Mouse (Mus musculus) kidney, postnatal 14 days (tissue): ENCODE data around the gene Arhgef10l.

Experiments used
- DNase-seq: peaks from one replicate; pipeline ENCODE4 v3.0.0; 2022; ENCODE audit warnings: mixed read lengths

Arhgef10l gene

DNA sequence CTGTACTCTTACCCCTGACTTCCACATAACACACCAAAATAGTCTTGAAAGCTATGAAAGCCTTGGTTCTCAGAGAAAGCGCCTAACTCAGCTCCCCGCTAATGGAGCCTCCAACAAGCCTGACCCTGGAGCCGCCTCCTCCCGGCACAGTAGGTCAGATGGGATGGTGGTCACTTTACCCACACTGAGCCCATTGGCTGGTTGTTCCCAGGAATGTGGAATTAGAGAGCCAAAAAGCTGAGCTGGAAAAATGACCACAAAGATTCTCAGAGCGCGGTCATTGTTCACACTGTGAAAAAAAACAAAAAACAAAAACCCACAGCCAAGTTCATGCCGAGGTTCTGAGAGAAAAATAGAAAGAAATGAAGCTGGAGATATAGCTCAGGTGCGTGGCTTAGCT, 9.3 kb downstream of the Arhgef10l start:
- DNase-seq = no peak

DNA sequence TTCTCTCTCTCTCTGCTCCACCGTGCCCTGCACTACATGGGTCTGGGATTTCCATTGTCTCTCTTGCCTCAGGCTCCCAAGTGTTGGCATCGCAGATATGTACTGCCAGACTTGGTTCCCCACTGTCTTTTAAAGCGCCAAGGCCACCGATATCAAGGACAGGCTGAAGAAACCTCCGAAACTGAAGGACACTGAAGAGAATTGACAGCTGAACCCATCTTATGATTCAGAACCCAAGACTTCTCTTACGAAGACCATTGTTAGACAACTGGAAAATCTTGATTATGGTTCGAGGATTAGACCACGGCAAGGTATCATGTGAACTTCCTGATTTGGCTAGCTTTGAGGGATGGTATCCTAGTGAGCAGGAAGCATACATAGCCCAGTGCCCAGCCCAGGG, 11.0 kb downstream of the Arhgef10l start:
- DNase-seq = no peak

DNA sequence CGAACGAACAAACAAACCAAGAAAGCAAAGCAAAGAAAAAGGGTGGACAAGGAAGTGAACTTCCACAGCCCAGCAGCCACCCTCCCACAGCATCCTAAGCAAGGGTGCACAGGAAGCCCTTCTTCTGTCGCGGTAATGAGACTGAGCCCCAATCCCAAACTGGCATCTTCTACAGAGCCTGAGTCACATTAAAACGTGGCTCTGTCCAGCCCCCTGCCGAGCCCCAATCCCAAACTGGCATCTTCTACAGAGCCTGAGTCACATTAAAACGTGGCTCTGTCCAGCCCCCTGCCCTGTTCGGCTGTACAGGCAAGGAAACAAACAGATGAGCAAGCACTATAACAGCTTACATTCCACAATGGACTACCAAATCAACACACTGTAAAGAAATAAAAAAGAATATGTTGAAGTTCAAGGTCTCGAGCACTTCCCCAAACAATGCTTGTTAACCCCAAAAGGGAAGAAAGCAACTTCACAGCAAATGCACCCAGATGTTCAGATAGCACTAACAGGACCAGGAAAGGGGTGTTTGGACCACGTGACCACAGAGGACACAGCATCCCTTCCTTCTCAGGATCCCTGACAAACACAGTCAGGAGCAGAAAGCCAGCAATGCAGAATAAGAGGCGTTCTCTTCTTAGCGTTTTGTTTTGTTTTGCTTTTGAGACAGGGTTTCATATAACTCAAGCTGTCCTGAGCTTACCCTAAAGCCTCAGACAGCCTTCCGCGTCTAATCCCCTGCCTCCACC, 11.8 kb downstream of the Arhgef10l start:
- DNase-seq = no peak

DNA sequence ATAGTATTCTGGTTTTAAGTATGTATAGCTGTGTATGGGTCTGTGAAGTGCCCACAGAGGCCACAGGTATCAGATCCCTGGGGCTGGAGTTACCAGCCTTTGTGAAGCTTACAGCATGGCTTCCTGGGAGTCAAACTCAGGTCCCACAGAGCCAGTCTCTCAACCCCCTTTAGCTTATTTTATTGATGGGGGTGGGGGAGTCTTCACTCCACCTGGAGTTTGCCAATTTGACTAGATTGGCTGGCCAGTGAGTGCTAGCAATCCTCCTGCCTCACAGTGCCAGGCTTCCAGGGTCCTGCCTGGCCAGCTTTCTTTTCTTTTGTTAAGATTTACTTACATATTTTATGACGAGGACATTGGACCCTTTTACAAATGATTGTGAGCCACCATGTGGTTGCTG, 16.1 kb downstream of the Arhgef10l start:
- no peak for DNase-seq

DNA sequence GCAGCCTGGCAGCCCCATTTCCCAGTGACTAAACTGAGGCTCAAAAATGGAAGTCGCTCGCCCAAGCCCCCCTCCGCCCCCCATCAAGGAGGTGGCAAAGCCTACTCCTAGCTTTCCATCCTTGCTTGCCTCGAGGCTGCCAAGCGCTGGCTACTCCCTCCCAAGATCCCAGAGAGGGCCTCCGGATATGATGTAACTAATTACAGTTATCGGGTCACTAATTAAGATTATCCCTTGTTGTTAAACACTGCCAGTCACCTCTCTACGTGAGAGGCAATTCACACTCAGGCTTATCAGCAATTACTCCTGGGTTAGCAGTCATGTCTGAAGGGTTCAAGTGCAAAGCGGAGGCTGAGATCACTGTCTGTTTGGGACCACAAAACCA, 16.6 kb downstream of the Arhgef10l start:
- no peak for DNase-seq

DNA sequence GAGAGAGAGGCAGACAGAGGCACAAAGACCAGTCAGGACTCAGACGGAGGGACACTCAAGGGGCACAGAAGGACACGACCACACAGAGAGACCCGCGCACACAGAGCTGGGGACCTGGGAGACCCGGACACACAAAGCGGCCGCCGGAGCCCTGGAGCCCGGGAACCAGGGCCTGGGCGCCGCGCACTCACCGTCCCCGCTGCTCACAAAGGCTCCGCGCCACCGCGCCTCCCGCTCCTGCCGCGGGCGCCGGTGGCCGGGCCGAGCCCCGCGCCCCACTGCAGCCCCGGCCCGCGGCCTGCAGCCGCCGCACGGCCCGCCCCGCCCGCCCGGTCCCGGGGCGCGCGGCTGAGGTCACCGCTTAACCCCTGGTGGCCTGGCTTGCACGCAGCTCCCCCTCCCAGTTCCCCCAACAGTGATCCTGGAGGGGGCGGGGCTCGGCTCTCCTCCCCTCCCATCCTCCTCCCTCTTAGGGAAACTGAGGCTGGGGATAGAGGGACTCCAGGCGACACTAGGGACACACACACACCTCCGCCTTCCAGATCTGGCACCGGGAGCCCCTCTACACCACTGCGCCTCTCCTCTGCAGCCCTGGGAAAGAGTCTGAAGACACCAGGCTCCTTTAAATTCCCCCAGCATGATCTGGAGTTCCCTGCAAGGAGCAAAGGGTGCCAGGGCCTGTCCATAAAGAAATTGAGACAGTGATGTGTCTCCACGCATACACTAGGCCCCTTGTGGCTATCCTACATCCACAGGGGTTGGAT, 17.2 kb downstream of the Arhgef10l start:
- peak; percentile 59 for DNase-seq

DNA sequence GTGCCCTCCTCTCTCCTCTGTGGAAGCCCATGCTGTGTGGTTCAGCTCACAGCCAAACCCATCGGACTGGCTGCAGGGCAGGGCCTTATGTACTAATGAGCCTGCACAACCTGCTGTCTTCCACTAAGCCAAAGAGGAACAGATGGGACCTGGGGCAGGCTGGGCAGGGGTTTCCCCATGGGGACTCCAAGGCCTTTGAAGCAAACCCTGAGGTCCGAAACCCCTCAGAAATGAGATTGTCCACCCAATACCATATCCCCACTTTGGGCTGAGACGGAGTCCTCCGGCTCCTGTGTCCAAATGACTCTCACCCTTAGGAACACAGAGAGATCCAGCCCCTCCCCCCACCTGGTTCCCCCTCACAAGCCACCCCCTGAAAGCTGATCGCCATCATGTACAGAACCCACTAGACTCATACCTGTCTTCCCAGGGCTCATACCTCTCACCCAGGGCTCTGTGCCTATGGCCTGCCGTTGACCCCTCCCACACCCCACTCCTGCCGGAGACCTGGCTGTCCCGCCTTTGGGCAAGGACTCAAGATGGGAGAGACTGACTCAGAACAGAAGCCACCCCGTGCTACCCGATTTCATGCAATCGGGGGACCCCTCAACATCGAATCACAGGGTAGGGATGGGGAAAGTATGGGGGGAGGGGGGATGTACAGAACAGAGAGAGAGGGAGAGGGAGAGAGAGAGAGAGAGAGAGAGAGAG, 17.9 kb downstream of the Arhgef10l start:
- DNase-seq = no peak

DNA sequence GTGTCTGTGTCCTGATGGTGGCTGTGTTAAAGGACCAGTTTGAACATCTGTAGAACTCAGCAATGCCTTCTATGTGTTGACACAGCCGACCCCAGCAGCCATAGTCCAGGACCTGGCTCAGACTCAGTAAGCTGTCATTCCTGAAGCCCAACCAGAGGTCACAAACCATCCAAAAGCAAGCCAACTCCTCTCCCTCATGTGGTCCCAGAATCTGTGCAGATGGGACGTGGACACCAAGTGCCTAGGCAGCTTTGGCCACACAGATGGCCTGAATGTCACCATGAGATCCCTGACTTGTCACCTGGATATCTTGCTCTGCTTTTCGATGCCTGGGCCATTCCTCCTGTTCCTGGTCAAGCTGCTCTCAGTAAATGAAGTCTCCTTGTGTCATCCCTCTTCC, 20.2 kb downstream of the Arhgef10l start:
- DNase-seq = no peak

DNA sequence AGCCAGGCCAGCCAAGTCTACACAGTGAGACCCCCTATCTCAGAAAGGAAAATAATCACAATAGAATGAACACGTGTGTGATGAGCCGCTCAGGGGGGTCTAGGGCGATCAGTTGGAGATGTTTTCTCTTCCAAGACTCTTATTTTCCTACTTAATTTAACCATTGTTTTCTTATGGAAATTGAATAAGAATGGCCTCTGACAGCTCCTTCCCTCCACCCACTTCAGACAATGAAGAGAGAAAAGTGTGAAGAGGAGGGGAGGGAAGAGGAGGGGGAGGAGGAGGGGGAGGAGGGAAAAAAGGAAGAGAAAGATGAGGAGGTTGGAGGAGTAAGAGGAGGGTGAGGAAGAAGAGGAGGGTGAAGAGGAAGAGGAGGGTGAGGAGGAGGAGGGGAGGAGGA, 21.1 kb downstream of the Arhgef10l start:
- no peak for DNase-seq

DNA sequence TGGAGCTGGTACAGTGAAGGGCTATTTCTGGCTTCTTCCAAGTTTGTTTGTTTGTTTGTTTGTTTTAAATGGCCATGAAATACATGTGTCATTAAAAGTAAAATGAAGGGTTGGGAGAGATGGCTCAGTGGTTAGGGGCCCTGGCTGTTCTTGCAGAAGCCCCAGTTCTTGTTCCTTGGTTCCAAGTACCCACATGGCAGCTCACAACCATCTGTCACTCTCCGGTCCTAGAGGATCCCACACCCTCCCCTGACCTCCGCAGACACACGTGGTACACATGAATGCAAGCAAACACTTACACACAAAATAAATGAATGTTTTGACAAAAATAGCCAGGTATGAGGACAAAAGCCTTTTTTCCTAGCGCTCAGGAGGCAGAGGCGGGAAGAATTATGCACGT, 21.5 kb downstream of the Arhgef10l start:
- no peak for DNase-seq

DNA sequence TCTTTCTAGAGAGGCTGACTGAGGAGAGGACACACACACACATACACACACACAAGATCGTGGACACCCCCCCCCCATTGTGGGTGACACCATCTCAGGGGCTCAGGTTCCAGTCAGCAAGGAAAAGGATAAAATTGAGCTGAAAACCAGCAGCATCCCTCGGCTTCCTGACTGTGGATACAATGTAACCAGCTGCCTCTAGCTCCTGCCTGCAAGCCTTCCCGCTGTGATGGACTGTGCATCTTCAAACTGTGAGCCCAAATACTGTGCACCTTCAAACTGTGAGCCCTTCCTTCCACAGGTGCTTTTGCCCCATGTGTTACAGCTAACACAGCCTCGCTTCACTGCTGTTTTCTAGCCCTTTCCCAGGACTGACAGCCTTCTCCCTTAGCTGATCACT, 23.4 kb downstream of the Arhgef10l start:
- no peak for DNase-seq

DNA sequence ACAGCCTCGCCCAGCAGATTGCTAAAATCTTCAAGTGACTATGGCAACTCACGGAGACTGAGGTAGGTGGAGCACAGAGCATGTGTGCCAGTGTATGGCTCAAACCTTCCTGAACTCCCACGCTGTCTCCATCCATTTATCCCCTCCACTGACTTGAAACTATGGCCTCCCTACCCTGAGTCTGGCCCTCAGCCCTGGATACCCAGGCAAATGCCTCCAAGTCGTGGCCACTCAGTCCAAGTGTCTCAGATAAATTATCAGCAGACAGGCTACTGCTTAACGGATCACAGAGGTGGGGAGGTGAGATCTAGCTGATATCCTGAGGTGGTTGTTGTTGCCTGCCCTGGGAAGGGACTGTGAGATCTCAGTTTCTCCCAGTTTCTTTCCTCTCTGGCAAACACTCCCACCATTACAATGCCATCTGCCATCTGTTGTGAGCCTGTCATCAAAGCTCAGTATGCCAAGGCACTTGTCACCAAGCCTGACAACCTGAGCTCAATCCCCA, 24.3 kb downstream of the Arhgef10l start:
- no peak for DNase-seq

DNA sequence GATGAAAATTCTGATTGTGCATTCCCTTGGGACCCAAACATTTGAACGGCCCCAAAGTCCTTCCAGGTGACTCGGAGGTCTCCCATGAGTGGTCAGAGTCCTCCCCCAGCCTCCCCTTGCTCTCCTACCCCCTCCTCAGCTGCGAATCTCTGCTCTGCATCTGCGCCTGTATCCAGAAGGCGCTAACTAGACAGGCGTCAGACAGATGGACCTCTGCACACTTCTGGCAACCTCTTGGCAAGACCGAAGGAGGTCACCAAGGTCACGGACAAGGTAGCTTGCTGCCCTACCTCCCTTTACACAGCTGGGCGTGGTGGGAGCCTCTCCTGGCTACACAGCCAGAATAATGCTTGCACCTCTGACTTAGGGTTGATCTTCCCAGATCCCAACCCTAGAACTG, 25.1 kb downstream of the Arhgef10l start:
- DNase-seq = no peak

DNA sequence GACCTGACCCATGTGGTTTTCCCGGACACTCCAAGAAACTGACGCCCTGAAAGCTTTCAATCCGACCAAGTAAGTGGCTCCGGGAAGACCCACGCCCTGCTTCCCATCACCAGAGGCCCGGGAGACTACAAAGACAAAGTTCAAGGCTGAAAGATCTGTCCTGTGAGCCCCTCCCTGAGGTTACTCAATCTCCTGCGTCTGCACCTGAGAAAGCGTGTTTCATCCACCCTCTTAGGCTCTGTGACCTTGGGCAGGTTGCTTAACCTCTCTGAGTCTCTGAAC, 25.6 kb downstream of the Arhgef10l start:
- DNase-seq = no peak

DNA sequence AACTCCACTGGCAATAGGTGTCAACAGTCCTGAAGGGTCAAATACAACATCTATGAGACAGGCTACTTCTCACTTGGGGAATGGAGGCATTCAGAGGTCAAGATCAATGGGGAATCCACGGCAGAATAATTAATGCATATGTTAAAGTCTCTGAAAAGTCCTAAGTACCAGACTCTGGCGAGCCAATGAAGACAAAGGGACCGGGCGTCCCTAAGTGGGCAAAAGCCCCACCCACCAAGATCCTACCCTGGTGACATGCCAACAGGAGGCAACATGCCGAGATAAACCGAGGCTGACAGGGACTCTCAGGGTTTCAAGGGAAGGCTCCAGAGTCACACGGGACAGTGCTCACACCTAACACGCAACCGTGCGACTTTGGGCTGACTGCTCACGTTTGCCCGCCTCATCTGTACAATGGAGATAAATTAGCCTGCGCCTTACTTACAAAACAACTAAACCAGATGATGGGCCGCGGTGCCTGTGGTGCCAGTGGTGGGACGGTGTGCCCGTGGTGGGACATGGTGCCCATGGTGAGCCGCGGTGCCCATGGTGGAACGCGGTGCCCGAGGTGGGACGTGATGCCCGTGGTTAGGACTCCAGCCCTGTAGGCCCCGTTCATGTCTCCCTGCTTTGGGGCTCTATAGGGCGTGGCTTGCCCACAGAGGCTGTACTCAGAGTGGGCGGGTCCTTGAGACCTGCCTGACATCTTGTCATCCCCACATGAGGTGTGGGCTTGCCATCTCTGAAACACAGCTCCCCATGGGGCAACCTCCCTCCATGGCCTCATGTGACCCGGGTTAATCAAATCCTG, 26.2 kb downstream of the Arhgef10l start:
- no peak for DNase-seq

DNA sequence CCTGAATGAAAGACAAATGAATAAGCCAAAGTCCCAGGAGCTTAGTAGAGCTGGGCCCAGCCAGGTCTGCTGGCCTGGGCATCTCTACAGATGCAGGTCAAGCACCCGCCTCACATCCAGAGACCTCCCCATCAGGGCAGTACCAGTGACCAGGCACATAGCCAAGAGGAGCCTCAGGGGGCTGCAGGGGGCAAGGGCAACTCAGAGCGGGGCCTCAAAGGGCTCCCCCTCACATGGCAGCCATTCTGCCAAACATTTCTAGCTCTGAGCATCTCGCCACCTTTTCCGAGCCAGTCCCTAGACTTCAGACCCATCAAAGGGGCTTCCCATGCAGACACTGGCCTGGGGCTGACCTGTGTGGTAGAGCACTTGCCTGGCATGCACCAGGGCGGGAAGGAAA, 27.2 kb downstream of the Arhgef10l start:
- DNase-seq = no peak

DNA sequence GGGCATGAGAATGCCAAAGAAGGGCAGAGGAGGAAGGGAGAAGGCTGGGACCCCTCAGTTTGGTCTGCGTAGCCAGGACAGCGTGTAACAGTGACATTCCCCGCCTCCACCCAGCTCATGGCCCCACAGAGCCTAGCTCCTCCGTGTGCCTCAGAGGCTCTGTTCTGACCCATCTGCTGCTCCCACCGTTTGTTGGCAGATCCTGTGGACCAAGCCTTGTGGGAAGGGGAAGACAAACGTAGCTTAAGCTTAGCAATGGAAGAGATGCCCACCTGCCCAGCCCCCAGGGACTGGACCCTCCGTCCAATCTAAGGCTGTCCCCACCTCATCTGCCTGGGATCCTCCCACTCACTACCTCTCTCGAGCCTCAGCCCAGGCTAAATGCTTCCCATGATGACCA, 28.5 kb downstream of the Arhgef10l start:
- no peak for DNase-seq

DNA sequence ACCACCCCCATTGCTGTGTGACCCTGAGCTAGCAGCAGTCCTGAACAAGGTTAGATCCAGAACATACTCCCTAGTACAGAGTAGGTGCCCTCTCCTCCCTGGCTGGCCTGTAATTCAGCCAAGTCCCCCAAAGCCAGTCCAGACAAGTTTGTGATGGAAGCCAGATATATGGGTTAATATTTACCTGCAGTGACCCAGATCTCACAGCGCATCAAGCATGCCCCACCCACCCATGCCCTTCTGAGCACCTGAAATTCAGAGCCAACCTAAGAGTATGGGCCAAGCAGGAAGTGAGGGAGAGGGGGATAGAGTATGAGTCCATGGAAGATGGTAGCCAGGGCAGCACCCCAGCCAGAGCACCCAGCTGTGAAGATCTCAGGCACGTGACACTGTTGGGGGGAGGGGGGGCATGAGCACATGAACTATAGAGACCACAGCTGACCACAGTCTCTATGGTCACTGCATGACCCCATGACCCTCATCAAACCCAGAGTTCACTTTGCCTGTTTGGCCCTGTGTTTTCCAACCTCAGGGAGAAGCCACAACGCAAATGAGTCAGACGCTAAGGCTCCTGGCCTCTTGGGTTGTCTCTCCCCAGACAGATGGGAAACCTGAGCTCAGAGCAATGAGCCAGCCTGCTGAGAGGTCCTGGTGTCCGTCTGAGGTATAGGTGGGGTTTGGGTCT, 29.4 kb downstream of the Arhgef10l start:
- DNase-seq = peak; percentile 78

DNA sequence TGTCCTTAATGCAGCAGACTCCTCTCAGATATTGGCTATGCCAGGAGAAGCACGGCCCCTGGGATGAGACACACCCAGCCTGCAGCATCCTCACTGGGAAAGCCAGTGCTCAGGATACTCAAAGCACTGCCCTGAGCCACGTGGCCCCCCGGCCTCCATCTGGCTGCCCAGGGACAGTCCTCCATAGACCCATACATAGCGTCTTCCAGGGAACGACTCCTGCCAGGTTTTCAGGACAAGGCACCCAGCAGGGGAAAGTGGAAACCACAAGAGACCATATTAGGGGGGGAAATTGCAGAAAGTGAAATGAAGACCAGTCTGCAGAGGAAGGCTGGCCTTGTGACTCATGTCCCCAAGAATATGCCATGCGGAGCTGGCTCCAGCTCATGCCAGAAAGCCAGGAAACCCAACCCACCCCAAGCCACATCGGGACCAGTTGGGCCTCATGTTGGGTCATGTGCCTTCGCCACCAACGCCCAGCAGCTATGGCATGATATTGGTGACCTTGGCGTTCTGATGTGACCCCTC, 30.9 kb downstream of the Arhgef10l start:
- no peak for DNase-seq

DNA sequence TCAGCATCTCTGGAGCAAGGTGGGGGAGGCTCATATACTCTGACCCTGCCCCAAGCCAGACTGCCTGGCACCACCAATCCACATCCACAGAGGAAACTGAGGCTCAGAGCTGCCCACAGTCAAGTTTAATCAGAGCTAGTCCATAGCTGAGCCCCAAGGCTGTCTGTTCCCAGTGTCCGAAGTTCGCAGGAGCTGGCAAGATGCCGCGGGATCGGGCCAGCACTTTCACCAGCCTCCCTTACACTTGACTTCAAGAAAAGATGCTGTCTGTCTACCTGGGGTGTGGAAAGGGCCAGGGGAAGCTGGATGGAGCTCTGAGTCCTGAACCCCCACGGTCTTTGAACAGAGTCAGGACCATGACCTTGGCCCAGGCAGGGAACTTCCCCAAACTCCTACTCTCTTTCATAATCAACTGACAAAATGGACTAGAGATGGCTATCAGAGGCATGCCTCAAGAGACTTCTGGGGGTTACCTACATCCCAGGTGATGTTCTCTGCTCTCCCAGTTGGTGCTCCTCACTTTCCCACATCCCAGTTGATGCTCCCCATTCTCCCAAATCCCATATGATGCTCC, 34.4 kb downstream of the Arhgef10l start:
- DNase-seq = peak; percentile 75

DNA sequence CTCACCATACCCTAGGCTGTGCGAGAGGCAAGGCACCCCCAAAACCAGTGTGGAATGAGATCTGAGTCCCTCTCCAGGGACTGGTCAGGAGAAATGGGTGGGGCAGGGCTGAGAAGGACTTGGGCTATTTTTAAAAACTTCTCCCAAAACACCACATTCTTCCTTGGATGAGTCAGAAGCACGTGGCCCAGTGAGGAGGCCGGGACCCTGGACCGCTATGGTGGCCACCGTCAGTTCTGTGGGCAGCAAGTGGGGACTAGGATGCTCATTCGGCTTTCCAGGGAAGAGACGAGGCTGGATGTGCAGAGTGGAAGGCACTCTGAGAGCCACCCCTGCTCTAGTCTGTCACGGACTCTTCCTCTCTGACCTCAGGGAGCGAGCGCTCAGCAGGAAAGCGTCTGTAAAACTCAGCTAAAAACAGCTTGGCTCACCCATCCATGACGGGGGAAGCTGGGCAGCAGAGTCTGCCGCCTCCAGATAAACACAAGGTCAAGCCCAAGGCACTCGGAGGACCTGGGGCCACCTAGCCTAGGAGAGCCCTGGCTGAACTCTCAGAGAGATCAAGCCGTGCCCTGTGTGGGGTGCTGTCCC, 35.1 kb downstream of the Arhgef10l start:
- DNase-seq = peak; percentile 86
